Mouse (Mus musculus) heart, embryonic 14.5 days (tissue): ENCODE measurements around the gene Cd247. TPM values are rescaled to one million over a fixed set of nuclear protein-coding genes. Genes with fewer than 3 reads are reported as not detected.

Experiments used
- ATAC-seq: fragments of 200-750 bp; cut with Nextera tagmentation; 2 replicates; pipeline ENCODE4 v1.8.0; 2017; ENCODE audit warnings: low read depth, moderate TSS enrichment; ENCODE audit not compliant: insufficient number of reproducible peaks, insufficient read depth, low FRiP score
- H3K27ac ChIP-seq, 2 experiments: fragments of 200-500 bp in 1 of 2; fragments of 300-500 bp in 1 of 2; sonication (generic) in 1 of 2; replicated peaks in 1 of 2; 2 replicates each; pipeline ENCODE4 v1.5.1; 2012 to 2014; ENCODE audit warnings: low read depth in 2 of 2, low read length in 2 of 2, control low read depth in 1 of 2, mild to moderate bottlenecking in 1 of 2, mixed read lengths in 1 of 2; ENCODE audit not compliant: control insufficient read depth in 1 of 2, insufficient read depth in 1 of 2
- H3K27me3 ChIP-seq: fragments of 300-500 bp; sonication (generic); 2 replicates; pipeline ENCODE4 v1.6.1; 2014; ENCODE audit warnings: mild to moderate bottlenecking, low read length, control low read depth; ENCODE audit not compliant: control insufficient read depth, insufficient read depth
- H3K36me3 ChIP-seq: fragments of 300-500 bp; sonication (generic); 2 replicates; pipeline ENCODE4 v1.6.1; 2014; ENCODE audit warnings: mild to moderate bottlenecking, control low read depth, low read length, mixed read lengths; ENCODE audit not compliant: control insufficient read depth, insufficient read depth
- H3K4me1 ChIP-seq, 2 experiments: fragments of 200-500 bp in 1 of 2; fragments of 300-500 bp in 1 of 2; sonication (generic) in 1 of 2; 2 replicates each; pipeline ENCODE4 v1.6.1; 2012 to 2014; ENCODE audit warnings: low read length in 2 of 2, control low read depth in 1 of 2, mixed read lengths in 1 of 2; ENCODE audit not compliant: control insufficient read depth in 2 of 2, insufficient read depth in 2 of 2
- H3K4me2 ChIP-seq: fragments of 300-500 bp; sonication (generic); 2 replicates; pipeline ENCODE4 v1.6.1; 2014; ENCODE audit warnings: mild to moderate bottlenecking, low read length
- H3K4me3 ChIP-seq, 2 experiments: fragments of 200-500 bp in 1 of 2; fragments of 300-500 bp in 1 of 2; sonication (generic) in 1 of 2; 2 replicates each; pipeline ENCODE4 v1.5.1; 2012 to 2014; ENCODE audit warnings: low read length in 2 of 2, mild to moderate bottlenecking in 2 of 2, control low read depth in 1 of 2, low read depth in 1 of 2, moderate library complexity in 1 of 2; ENCODE audit not compliant: control insufficient read depth in 1 of 2, insufficient read depth in 1 of 2
- H3K9ac ChIP-seq: fragments of 300-500 bp; sonication (generic); 2 replicates; pipeline ENCODE4 v1.6.1; 2014; ENCODE audit warnings: mild to moderate bottlenecking, low read length
- H3K9me3 ChIP-seq: fragments of 300-500 bp; sonication (generic); 2 replicates; pipeline ENCODE4 v1.6.1; 2016; ENCODE audit warnings: low read length, control low read depth; ENCODE audit not compliant: control insufficient read depth
- WGBS: fragments of 180-500 bp; shearing (Covaris S2); extraction: QIAGEN DNeasy Blood & Tissue Kit; methylation state at CpG from one replicate; pipeline ENCODE4 v1.1.7; 2014; 5-methylcytosine and 5-hydroxymethylcytosine counted together
- polyA plus RNA-seq: library from polyadenylated mRNA; unstranded; fragments of >200 nt; fragmentation: Nextera tagmentation; extraction: Ambion mirVana; gene quantifications from 2 replicates; pipeline ENCODE4 v1.2.1, GENCODE M21; 2014

Gene Cd247
- polyA plus RNA-seq, 1 experiment from 2014 or later, result 0.59 TPM

DNA sequence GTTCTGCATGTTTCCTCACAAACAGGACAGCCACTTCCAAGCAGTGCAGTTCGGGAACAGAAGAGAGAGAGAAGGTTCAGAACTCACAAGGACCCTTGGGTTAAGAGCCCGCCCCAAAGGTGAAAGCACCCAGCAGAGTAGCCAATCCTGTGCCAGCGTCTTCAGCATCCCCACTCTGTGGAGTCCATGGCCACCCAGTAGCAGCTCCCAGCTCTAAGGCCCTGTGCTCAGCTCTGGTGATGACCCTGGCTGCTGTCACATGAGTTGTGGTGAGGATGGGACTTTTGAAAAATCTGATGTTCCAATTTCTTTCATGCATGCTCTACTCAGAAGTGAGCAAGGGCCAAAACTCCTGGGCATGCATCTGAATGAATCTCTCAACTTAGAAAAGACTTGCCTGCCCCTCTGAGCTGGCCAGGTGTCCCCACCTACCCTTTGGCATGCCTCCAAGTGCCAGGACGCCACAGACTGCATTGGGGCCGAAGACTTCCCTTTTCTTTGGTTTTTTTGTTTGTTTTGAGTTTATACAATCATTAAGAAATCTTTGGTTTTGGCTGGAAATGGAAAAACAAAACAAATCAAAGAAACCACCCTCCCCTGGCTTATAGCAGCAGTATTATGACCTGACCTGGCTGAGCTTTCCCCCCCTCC, 78.3 kb downstream of the Cd247 start:
- WGBS, result 81% methylated on average over 5 of the region's 5 CpGs
- no peak for ATAC-seq
- H3K4me1 ChIP-seq, result peaks cover 5 to 7% of the 10 kb centered on the region in 2 experiments; a peak in 3 of 4 replicates

GRCm38 (mm10) chr1:165868659-165869058, 80.2 kb downstream of the Cd247 start:
- H3K4me3 ChIP-seq, result no peak overlapping the region

More for the DNA sequence above, 78.3 kb downstream of the Cd247 start:
- no peak overlapping the region for H3K4me3 ChIP-seq
- H3K27me3 ChIP-seq, result no peaks in the 10 kb centered on the region
- H3K27ac ChIP-seq, result no peak overlapping the region
- no peaks in the 10 kb centered on the region for H3K9me3 ChIP-seq
- H3K36me3 ChIP-seq, result 0 out of 2 replicates have a peak, but pooled peaks cover 9% of the 10 kb centered on the region
- no peak overlapping the region for H3K9ac ChIP-seq
- H3K4me2 ChIP-seq, result no peak overlapping the region

DNA sequence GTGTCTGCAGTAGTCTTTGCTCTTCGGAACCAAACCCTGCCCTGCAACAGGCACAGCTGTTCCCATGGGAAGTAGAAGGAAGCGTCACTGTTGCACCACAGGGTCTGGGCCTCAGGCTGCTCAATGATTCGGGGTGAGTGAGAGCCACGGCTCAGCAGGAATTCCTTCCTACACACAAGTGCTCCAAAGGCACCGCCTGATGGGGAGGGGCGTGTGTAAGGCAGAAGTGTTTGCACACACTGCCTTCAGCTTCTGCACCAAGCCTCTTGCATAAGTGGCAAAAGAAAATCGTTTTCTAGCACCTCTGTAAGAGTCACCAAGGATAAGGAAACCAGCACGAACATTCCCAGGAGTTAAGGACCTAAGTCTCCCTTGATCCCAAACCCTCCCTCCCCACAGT, 86.2 kb downstream of the Cd247 start:
- Histone ChIP-seq H3K4me2 (no peak overlapping the region), H3K27me3 (no peaks in the 10 kb centered on the region), H3K4me3 (no peak overlapping the region), H3K36me3 (peaks cover 36% of the 10 kb centered on the region), H3K9me3 (no peaks in the 10 kb centered on the region), H3K9ac (no peak overlapping the region), H3K27ac (no peak overlapping the region), H3K4me1 (0 out of 4 replicates have a peak, but pooled peaks cover 0 to 3% of the 10 kb centered on the region in 2 experiments)
- ATAC-seq, result no peak
- WGBS, result 34% methylated on average over 8 of the region's 8 CpGs

More at GRCm38 (mm10) chr1:165868659-165869058, 80.2 kb downstream of the Cd247 start:
- 0 out of 2 replicates have a peak, but pooled peaks cover 9% of the 10 kb centered on the region for H3K36me3 ChIP-seq
- no peak overlapping the region for H3K27ac ChIP-seq
- no peak overlapping the region for H3K4me2 ChIP-seq
- no peak for ATAC-seq
- no peaks in the 10 kb centered on the region for H3K9me3 ChIP-seq
- 73% methylated on average over 8 of the region's 8 CpGs for WGBS
- H3K4me1 ChIP-seq, result peaks cover 5 to 7% of the 10 kb centered on the region in 2 experiments; a peak in 3 of 4 replicates
- H3K27me3 ChIP-seq, result no peaks in the 10 kb centered on the region
- H3K9ac ChIP-seq, result no peak overlapping the region

GRCm38 (mm10) chr1:165875520-165876284, 87.2 kb downstream of the Cd247 start:
- WGBS, result 67% methylated on average over 6 of the region's 6 CpGs
- Histone ChIP-seq H3K4me2 (no peak overlapping the region), H3K27ac (no peak overlapping the region), H3K27me3 (no peaks in the 10 kb centered on the region), H3K36me3 (peaks cover 43% of the 10 kb centered on the region), H3K4me1 (0 out of 4 replicates have a peak, but pooled peaks cover 0 to 3% of the 10 kb centered on the region in 2 experiments), H3K4me3 (no peak overlapping the region), H3K9ac (no peak overlapping the region), H3K9me3 (no peaks in the 10 kb centered on the region)
- ATAC-seq, result no peak

DNA sequence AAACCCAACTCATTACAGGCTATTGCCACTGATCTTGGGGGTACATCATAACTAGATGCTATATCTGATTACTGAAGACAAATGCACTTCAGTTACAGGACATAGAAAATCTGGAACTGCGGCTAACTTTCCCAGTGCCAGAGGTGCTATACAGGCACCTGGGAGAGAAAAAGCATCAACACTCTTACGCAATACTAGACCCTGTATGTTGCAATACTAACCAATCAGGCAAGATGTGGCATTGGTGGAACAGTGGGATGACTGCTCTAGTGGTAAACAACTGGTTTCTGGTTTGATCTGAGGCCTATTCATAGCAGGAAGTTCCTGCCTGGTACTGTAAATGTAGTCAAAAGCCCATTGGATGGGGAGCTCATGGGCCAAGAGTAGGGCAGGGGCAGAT, 90.3 kb downstream of the Cd247 start:
- 0 out of 4 replicates have a peak, but pooled peaks cover 0 to 3% of the 10 kb centered on the region in 2 experiments for H3K4me1 ChIP-seq
- peaks cover 60% of the 10 kb centered on the region for H3K36me3 ChIP-seq
- H3K27me3 ChIP-seq, result no peaks in the 10 kb centered on the region
- H3K27ac ChIP-seq, result no peak overlapping the region
- no peak overlapping the region for H3K4me2 ChIP-seq
- WGBS, result 97% methylated on average over 2 of the region's 2 CpGs
- H3K4me3 ChIP-seq, result no peak overlapping the region
- H3K9ac ChIP-seq, result no peak overlapping the region
- no peaks in the 10 kb centered on the region for H3K9me3 ChIP-seq
- no peak for ATAC-seq

- no peak for ATAC-seq
- Histone ChIP-seq H3K4me2 (no peak overlapping the region), H3K27ac (no peak overlapping the region), H3K4me3 (no peak overlapping the region), H3K9me3 (no peaks in the 10 kb centered on the region), H3K27me3 (no peaks in the 10 kb centered on the region), H3K36me3 (peaks cover 40% of the 10 kb centered on the region), H3K4me1 (no peaks in the 10 kb centered on the region), H3K9ac (no peak overlapping the region)
- 70% methylated on average over 8 of the region's 8 CpGs for WGBS
Observed at GRCm38 (mm10) chr1:165882146-165882900, 93.8 kb downstream of the Cd247 start.

DNA sequence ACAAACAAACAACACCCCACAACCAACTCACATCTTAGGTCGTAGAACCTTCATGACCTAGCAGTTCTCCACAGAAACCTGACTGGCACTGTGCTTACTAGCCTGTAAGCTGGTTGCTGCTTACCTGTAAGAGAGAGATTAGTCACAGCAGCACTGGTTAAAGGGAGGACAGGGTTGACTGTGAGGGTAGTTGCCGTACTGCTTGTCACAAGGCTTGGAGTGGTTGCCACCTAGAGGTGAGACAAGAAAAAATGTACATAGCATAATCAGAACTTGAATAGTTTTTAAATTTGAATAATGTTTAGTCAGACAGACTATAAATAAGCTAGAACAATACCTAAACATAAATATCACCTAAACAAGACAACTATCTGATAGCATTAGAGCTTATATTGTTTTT, 103.2 kb downstream of the Cd247 start:
- H3K4me3 ChIP-seq, result no peak overlapping the region
- H3K27me3 ChIP-seq, result no peaks in the 10 kb centered on the region
- ATAC-seq, result no peak
- peaks cover 58% of the 10 kb centered on the region for H3K36me3 ChIP-seq
- no peaks in the 10 kb centered on the region for H3K9me3 ChIP-seq
- H3K9ac ChIP-seq, result no peak overlapping the region
- no peaks in the 10 kb centered on the region for H3K4me1 ChIP-seq
- H3K4me2 ChIP-seq, result no peak overlapping the region
- WGBS, result 87% methylated on average over 2 of the region's 2 CpGs
- no peak overlapping the region for H3K27ac ChIP-seq
